Mouse (Mus musculus): ENCODE measurements around the gene Mgat4a.
"Not testable (repeated sequence)": the region's sequence is repeated elsewhere in the genome, so short reads cannot be mapped to it uniquely, and the experiment has no call there.

Gene Mgat4a

GRCm38 (mm10) chr1:37531654-37532532, 8.9 kb downstream of the Mgat4a start:
- no peak for DNase-seq

GRCm38 (mm10) chr1:37530061-37530460, 10.8 kb downstream of the Mgat4a start:
- DNase-seq: no peak

- DNase-seq: no peak
Measured at GRCm38 (mm10) chr1:37526257-37526656, 14.6 kb downstream of the Mgat4a start.

GRCm38 (mm10) chr1:37524669-37525068, 16.1 kb downstream of the Mgat4a start:
- DNase-seq: no peak

GRCm38 (mm10) chr1:37524122-37524521, 16.7 kb downstream of the Mgat4a start:
- DNase-seq: not testable (repeated sequence)

- not testable (repeated sequence) for DNase-seq
Measured at GRCm38 (mm10) chr1:37523548-37523947, 17.3 kb downstream of the Mgat4a start.

- no peak for DNase-seq
Measured at GRCm38 (mm10) chr1:37522101-37522500, 18.7 kb downstream of the Mgat4a start.

- no peak for DNase-seq
Measured at GRCm38 (mm10) chr1:37518791-37519190, 22.0 kb downstream of the Mgat4a start.

- peak; percentile 33 for DNase-seq
Measured at GRCm38 (mm10) chr1:37518124-37518720, 22.6 kb downstream of the Mgat4a start.

GRCm38 (mm10) chr1:37512961-37513431, 27.8 kb downstream of the Mgat4a start:
- no peak for DNase-seq

GRCm38 (mm10) chr1:37512109-37512640, 28.6 kb downstream of the Mgat4a start:
- peak; percentile 41 for DNase-seq

GRCm38 (mm10) chr1:37510193-37510592, 30.6 kb downstream of the Mgat4a start:
- no peak for DNase-seq

- no peak for DNase-seq
Measured at GRCm38 (mm10) chr1:37509437-37509836, 31.4 kb downstream of the Mgat4a start.

- no peak for DNase-seq
Measured at GRCm38 (mm10) chr1:37505348-37505730, 35.5 kb downstream of the Mgat4a start.

GRCm38 (mm10) chr1:37504716-37505347, 36.0 kb downstream of the Mgat4a start:
- DNase-seq: no peak

GRCm38 (mm10) chr1:37503656-37504055, 37.2 kb downstream of the Mgat4a start:
- no peak for DNase-seq

- no peak for DNase-seq
Measured at GRCm38 (mm10) chr1:37502354-37502753, 38.5 kb downstream of the Mgat4a start.

- DNase-seq: no peak
Measured at GRCm38 (mm10) chr1:37500723-37501122, 40.1 kb downstream of the Mgat4a start.

GRCm38 (mm10) chr1:37499395-37499794, 41.4 kb downstream of the Mgat4a start:
- DNase-seq: not testable (repeated sequence)

GRCm38 (mm10) chr1:37498911-37499310, 41.9 kb downstream of the Mgat4a start:
- DNase-seq: no peak

GRCm38 (mm10) chr1:37496591-37497280, 44.1 kb downstream of the Mgat4a start:
- DNase-seq: no peak

GRCm38 (mm10) chr1:37495698-37496321, 45.0 kb downstream of the Mgat4a start:
- peak; percentile 44 for DNase-seq
